Mouse (Mus musculus): Measurements from ENCODE around the gene Olfr855. TPM values are rescaled to one million over a fixed set of nuclear protein-coding genes. Genes with fewer than 3 reads are reported as not detected.
A peak's percentile ranks its signal among the peaks of the same experiment; 100 is the strongest.

Olfr855 gene
- polyA plus RNA-seq (2015; fragmentation: Nextera tagmentation; extraction: Ambion mirVana), result not detected in 2 replicates

GRCm38 (mm10) chr9:19582317-19582716 is at the start of gene Olfr855:
TSS of gene Olfr855 (plus strand) at chr9:19582617.
- H3K4me3 ChIP-seq (replicated peaks; ENCODE audit: low read length), result no peak within 1 kb of the TSS
- no peak within 1 kb of the TSS for H3K4me2 ChIP-seq (ENCODE audit: low read depth, low read length)
- H3K36me3 ChIP-seq (ENCODE audit: control insufficient read depth, insufficient read depth, low read length), result no peaks in the 10 kb centered on the region
- ATAC-seq (ENCODE audit: insufficient read depth, low FRiP score), result no peak
- H3K27ac ChIP-seq (ENCODE audit: low read length), result no peak within 1 kb of the TSS
- no peaks in the 10 kb centered on the region for H3K9me3 ChIP-seq (replicated peaks; ENCODE audit: control insufficient read depth, low read length)
- no peak within 1 kb of the TSS for H3K9ac ChIP-seq (ENCODE audit: low read length)
- no peaks in the 10 kb centered on the region for H3K4me1 ChIP-seq (ENCODE audit: control insufficient read depth, insufficient read depth, low read length)
- H3K27me3 ChIP-seq (ENCODE audit: control insufficient read depth, insufficient read depth, low read length), result no peaks in the 10 kb centered on the region

GRCm38 (mm10) chr9:19540976-19541375 is 41.4 kb upstream of the Olfr855 start, which contains the start of gene Olfr853:
TSS of gene Olfr853 (minus strand) at chr9:19541076.
- Histone ChIP-seq H3K4me2 (ENCODE audit: low read depth, low read length) (no peak within 1 kb of the TSS), H3K27ac (ENCODE audit: low read length) (no peak within 1 kb of the TSS), H3K4me1 (ENCODE audit: control insufficient read depth, insufficient read depth, low read length) (no peaks in the 10 kb centered on the region), H3K9ac (ENCODE audit: low read length) (no peak within 1 kb of the TSS), H3K36me3 (ENCODE audit: control insufficient read depth, insufficient read depth, low read length) (no peaks in the 10 kb centered on the region), H3K9me3 (replicated peaks; ENCODE audit: control insufficient read depth, low read length) (no peaks in the 10 kb centered on the region), H3K27me3 (ENCODE audit: control insufficient read depth, insufficient read depth, low read length) (no peaks in the 10 kb centered on the region), H3K4me3 (replicated peaks; ENCODE audit: low read length) (no peak within 1 kb of the TSS)
- ATAC-seq (ENCODE audit: insufficient read depth, low FRiP score), result no peak
- WGBS, result 62% methylated on average over 1 of the region's 1 CpGs

GRCm38 (mm10) chr9:19567282-19567681 is 15.1 kb upstream of the Olfr855 start, which contains the start of gene Olfr854:
TSS of gene Olfr854 (minus strand) at chr9:19567382.
- H3K27me3 ChIP-seq (ENCODE audit: control insufficient read depth, insufficient read depth, low read length), result no peaks in the 10 kb centered on the region
- no peak within 1 kb of the TSS for H3K4me3 ChIP-seq (replicated peaks; ENCODE audit: low read length)
- no peak within 1 kb of the TSS for H3K4me2 ChIP-seq (ENCODE audit: low read depth, low read length)
- 66% methylated on average over 1 of the region's 1 CpGs for WGBS
- no peaks in the 10 kb centered on the region for H3K36me3 ChIP-seq (ENCODE audit: control insufficient read depth, insufficient read depth, low read length)
- H3K27ac ChIP-seq (ENCODE audit: low read length), result no peak within 1 kb of the TSS
- ATAC-seq (ENCODE audit: insufficient read depth, low FRiP score), result no peak
- H3K4me1 ChIP-seq (ENCODE audit: control insufficient read depth, insufficient read depth, low read length), result no peaks in the 10 kb centered on the region
- no peak within 1 kb of the TSS for H3K9ac ChIP-seq (ENCODE audit: low read length)
- no peaks in the 10 kb centered on the region for H3K9me3 ChIP-seq (replicated peaks; ENCODE audit: control insufficient read depth, low read length)

DNA sequence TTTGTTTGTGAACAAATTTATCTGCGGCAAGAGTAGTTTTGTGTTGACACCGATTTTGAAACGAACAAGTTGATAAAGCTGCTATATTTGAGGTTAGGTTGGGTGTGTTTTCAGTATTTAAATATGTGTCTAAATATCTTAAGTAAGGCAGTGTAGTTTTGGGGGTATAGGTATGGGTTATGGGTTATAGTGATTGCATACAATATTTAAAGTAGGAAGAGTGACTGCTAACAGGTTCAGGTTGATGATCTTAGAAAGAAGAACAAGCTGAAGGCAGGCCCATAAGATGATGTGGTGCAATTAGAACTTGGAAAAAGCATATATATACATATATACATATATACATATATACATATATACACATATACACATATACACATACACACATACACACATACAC is 38.9 kb downstream of the Olfr855 start:
- WGBS, result 92% methylated on average over 3 of the region's 3 CpGs
- ATAC-seq (ENCODE audit: insufficient read depth, low FRiP score), result no peak
- Histone ChIP-seq H3K27ac (ENCODE audit: low read length) (no peak overlapping the region), H3K36me3 (ENCODE audit: control insufficient read depth, insufficient read depth, low read length) (no peaks in the 10 kb centered on the region), H3K9me3 (replicated peaks; ENCODE audit: control insufficient read depth, low read length) (no peaks in the 10 kb centered on the region), H3K4me3 (replicated peaks; ENCODE audit: low read length) (no peak overlapping the region), H3K4me2 (ENCODE audit: low read depth, low read length) (no peak overlapping the region), H3K4me1 (ENCODE audit: control insufficient read depth, insufficient read depth, low read length) (no peaks in the 10 kb centered on the region), H3K27me3 (ENCODE audit: control insufficient read depth, insufficient read depth, low read length) (no peaks in the 10 kb centered on the region), H3K9ac (ENCODE audit: low read length) (no peak overlapping the region)

GRCm38 (mm10) chr9:19621843-19622822 is 39.7 kb downstream of the Olfr855 start, which contains the start of gene Zfp317:
TSS of gene Zfp317 (plus strand) at chr9:19622102.
- Histone ChIP-seq H3K27me3 (ENCODE audit: control insufficient read depth, insufficient read depth, low read length) (no peaks in the 10 kb centered on the region), H3K4me2 (ENCODE audit: low read depth, low read length) (peak within 1 kb of the TSS; percentile 43), H3K9me3 (replicated peaks; ENCODE audit: control insufficient read depth, low read length) (no peaks in the 10 kb centered on the region), H3K4me1 (ENCODE audit: control insufficient read depth, insufficient read depth, low read length) (no peaks in the 10 kb centered on the region), H3K36me3 (ENCODE audit: control insufficient read depth, insufficient read depth, low read length) (no peaks in the 10 kb centered on the region), H3K4me3 (replicated peaks; ENCODE audit: low read length) (peak within 1 kb of the TSS; percentile 69), H3K27ac (ENCODE audit: low read length) (peak within 1 kb of the TSS; percentile 96), H3K9ac (ENCODE audit: low read length) (peak within 1 kb of the TSS; percentile 75)
- peak; percentile 97 for ATAC-seq (ENCODE audit: insufficient read depth, low FRiP score)
- WGBS, result 2% methylated on average over 35 of the region's 35 CpGs

GRCm38 (mm10) chr9:19629574-19629973 is 47.2 kb downstream of the Olfr855 start:
- Histone ChIP-seq H3K4me3 (replicated peaks; ENCODE audit: low read length) (no peak overlapping the region), H3K9me3 (replicated peaks; ENCODE audit: control insufficient read depth, low read length) (no peaks in the 10 kb centered on the region), H3K27ac (ENCODE audit: low read length) (no peak overlapping the region), H3K36me3 (ENCODE audit: control insufficient read depth, insufficient read depth, low read length) (no peaks in the 10 kb centered on the region), H3K4me2 (ENCODE audit: low read depth, low read length) (no peak overlapping the region), H3K27me3 (ENCODE audit: control insufficient read depth, insufficient read depth, low read length) (no peaks in the 10 kb centered on the region), H3K9ac (ENCODE audit: low read length) (no peak overlapping the region), H3K4me1 (ENCODE audit: control insufficient read depth, insufficient read depth, low read length) (no peaks in the 10 kb centered on the region)
- ATAC-seq (ENCODE audit: insufficient read depth, low FRiP score), result no peak

Other genes with a start within 250 kb of the Olfr855 start
- not detected in 2 replicates for gene Olfr845, start 246.2 kb upstream of the Olfr855 start, polyA plus RNA-seq (2015; fragmentation: Nextera tagmentation; extraction: Ambion mirVana)
- gene Olfr846, start 218.6 kb upstream of the Olfr855 start, polyA plus RNA-seq (2015; fragmentation: Nextera tagmentation; extraction: Ambion mirVana), result not detected in 2 replicates
- gene Olfr847, start 203.9 kb upstream of the Olfr855 start, polyA plus RNA-seq (2015; fragmentation: Nextera tagmentation; extraction: Ambion mirVana), result not detected in 2 replicates
- gene Olfr849, start 142.4 kb upstream of the Olfr855 start, polyA plus RNA-seq (2015; fragmentation: Nextera tagmentation; extraction: Ambion mirVana), result not detected in 2 replicates
- gene Olfr850, start 104.4 kb upstream of the Olfr855 start, polyA plus RNA-seq (2015; fragmentation: Nextera tagmentation; extraction: Ambion mirVana), result not detected in 2 replicates
- not detected in 2 replicates for gene Olfr851, start 89.3 kb upstream of the Olfr855 start, polyA plus RNA-seq (2015; fragmentation: Nextera tagmentation; extraction: Ambion mirVana)
- gene Olfr853, start 41.5 kb upstream of the Olfr855 start, polyA plus RNA-seq (2015; fragmentation: Nextera tagmentation; extraction: Ambion mirVana), result not detected in 2 replicates
- not detected in 2 replicates for gene Olfr854, start 15.2 kb upstream of the Olfr855 start, polyA plus RNA-seq (2015; fragmentation: Nextera tagmentation; extraction: Ambion mirVana)
- 25.5 and 28.6 TPM in 2 replicates for gene Zfp317, start 39.5 kb downstream of the Olfr855 start, polyA plus RNA-seq (2015; fragmentation: Nextera tagmentation; extraction: Ambion mirVana)
- gene Olfr857, start 126.8 kb downstream of the Olfr855 start, polyA plus RNA-seq (2015; fragmentation: Nextera tagmentation; extraction: Ambion mirVana), result not detected in 2 replicates
- gene Olfr58, start 197.7 kb downstream of the Olfr855 start, polyA plus RNA-seq (2015; fragmentation: Nextera tagmentation; extraction: Ambion mirVana), result not detected in 2 replicates
- gene Olfr859, start 222.3 kb downstream of the Olfr855 start, polyA plus RNA-seq (2015; fragmentation: Nextera tagmentation; extraction: Ambion mirVana), result not detected in 2 replicates